Mouse (Mus musculus): ENCODE results near the gene Mcpt9.
"Not testable (repeated sequence)": the region's sequence is repeated elsewhere in the genome, so short reads cannot be mapped to it uniquely, and the experiment has no call there.

The Mcpt9 gene

GRCm38 (mm10) chr14:56030395-56030794 is at the start of gene Mcpt9:
Mcpt9 (minus strand) TSS chr14:56030495.
- not testable (repeated sequence) for DNase-seq (ENCODE audit: low spot score in 2 of 2)

DNA sequence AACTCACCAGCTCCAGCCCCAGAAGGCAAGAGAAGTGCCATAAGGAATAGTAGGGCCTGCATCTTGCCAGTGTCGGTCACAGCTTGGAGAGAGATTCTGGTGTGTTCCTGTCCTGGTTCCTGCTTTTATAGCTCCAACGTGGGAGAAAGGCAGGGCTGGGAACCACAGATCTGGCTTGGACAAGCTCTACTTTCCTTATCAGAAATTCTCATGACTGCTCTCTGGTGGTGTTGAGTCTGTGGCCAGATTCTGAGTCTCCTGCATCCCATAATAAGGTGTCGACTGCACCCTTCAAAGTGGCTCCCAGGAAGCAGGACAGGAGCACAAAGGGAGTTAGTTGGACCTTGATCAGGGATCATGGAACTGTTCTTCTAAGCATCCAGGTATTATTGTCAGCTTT is 31.9 kb upstream of the Mcpt9 start, which contains the start of gene Mcpt4:
Mcpt4 (minus strand) TSS at position 101 of the 400 bp plus-strand sequence.
- not testable (repeated sequence) for DNase-seq (ENCODE audit: low spot score in 2 of 2)

GRCm38 (mm10) chr14:56057722-56058121 is 27.4 kb upstream of the Mcpt9 start:
- no peak for DNase-seq (ENCODE audit: low spot score in 2 of 2)

- no peak for DNase-seq (ENCODE audit: low spot score in 2 of 2)
These were observed 25.1 kb upstream of the Mcpt9 start for GRCm38 (mm10) chr14:56055408-56055807.

- DNase-seq (ENCODE audit: low spot score in 2 of 2): not testable (repeated sequence)
These were observed 11.5 kb upstream of the Mcpt9 start, which contains the start of gene Mcpt2 for GRCm38 (mm10) chr14:56041792-56042191. Mcpt2 (plus strand) TSS chr14:56042041.

DNA sequence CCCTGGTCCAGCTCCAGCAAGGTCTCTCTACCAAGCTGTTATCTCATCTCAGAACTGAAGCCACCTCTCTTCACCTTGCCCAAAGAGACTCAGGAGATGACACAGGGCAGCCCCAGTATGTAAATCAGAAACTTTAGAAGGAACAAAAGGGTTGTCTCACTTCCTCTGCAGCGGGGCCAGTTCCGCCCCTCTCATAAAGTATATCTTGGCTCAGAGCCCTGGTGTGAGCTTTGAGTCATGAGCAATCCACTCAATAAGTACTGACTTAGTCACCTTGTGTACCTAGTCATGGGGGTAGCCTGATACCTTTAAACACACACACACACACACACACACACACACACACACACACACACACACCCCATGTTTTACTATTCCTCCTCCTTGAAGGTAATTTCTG is 4.1 kb upstream of the Mcpt9 start:
- no peak for DNase-seq (ENCODE audit: low spot score in 2 of 2)

DNA sequence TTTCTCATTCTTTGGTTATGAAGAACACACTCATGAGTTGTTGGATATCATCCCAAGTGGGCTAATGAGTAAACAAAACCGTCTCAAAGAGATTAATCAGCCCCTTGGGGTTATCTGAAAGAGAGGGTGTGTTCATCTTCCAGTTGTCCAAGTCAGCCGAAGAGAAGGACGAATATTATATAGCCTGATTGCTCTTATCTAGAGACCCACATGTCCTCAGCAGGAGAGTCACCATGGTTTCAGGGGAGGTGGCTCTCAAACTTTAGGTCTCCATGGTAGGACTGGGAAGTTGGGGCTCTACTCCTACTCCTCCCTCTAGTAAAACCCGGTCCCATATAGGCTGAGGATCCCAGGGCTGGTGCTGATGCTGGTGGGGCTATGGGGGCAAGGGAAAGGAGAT is 9.0 kb downstream of the Mcpt9 start:
- not testable (repeated sequence) for DNase-seq (ENCODE audit: low spot score in 2 of 2)

DNA sequence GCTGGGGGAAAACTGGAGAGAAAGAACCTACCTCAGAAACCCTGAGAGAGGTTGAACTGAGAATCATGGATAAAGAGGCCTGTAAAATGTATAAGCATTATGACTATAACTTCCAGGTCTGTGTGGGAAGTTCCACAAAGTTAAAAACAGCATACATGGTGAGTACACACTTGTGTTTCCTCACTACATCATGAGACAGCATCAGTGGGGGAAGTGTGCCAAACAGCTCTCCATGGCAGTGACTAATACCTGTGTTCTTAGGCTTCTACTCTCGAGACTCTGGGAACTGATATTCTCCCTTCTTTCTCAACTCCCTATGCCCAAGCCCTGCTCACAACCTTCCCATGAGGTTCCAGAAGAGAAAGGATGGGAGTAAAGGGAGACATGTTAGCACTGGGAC is 10.8 kb downstream of the Mcpt9 start:
- DNase-seq (ENCODE audit: low spot score in 2 of 2): peak in 1 of 2 experiments; percentile 1

DNA sequence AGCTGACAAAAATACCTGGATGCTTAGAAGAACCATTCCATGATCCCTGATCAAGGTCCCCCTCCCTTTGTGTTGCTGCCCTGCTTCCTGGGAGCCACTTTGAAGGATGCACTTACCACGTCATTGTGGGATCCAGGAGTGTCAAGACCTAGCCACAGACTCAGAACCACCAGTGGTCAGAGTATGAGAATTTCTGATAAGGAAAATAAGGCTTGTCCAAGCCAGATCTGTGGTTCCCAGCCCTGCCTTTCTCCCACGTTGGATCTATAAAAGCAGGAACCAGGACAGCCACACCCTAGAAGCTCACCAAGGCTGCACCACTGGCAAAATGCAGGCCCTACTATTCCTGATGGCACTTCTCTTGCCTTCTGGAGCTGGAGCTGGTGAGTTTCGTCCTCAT is 12.6 kb downstream of the Mcpt9 start, which contains the start of gene Mcpt1:
Mcpt1 (plus strand) TSS at position 301 of the 400 bp plus-strand sequence.
- DNase-seq (ENCODE audit: low spot score in 2 of 2): not testable (repeated sequence)

- DNase-seq (ENCODE audit: low spot score in 2 of 2): no peak
These were observed 16.4 kb downstream of the Mcpt9 start for GRCm38 (mm10) chr14:56013924-56014323.

DNA sequence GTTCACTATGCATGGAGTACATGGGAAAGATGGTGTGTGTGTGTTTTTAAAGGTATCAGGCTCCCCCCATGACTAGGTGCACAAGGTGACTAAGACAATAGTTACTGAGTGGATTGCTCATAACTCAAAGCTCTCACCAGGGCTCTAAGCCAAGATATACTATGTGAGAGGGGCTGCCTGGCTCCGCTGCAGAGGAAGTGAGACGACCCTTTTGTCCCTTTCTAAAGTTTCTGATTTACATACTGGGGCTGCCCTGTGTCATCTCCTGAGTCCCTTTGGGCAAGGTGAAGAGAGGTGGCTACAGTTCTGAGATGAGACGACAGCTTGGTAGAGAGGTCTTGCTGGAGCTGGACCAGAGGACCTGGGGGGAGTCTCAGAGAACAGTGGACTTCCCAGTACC is 17.1 kb downstream of the Mcpt9 start:
- DNase-seq (ENCODE audit: low spot score in 2 of 2): no peak

GRCm38 (mm10) chr14:55987464-55987863 is 42.8 kb downstream of the Mcpt9 start:
- not testable (repeated sequence) for DNase-seq (ENCODE audit: low spot score in 2 of 2)
